Mouse (Mus musculus): ENCODE results near the gene Phrf1.

GRCm38 (mm10) chr7:141231551-141231950, 3.0 kb downstream of the Phrf1 start:
- TF ChIP-seq POLR2A (IDR thresholded peaks at IDR 0.05; ENCODE audit: extremely low read depth, insufficient read depth, low read length) (no peak), CTCF (IDR thresholded peaks at IDR 0.05; ENCODE audit: low read depth, low read length) (no peak)

Measured in liver, adult 2 months (tissue).